Mouse (Mus musculus) intestine, embryonic 14.5 days (tissue): ENCODE measurements around the gene Spag7. TPM values are rescaled to one million over a fixed set of nuclear protein-coding genes. Genes with fewer than 3 reads are reported as not detected.
A peak's percentile ranks its signal among the peaks of the same experiment; 100 is the strongest.

ENCODE experiments used
- ATAC-seq: fragments of 200-750 bp; cut with Nextera tagmentation; replicated peaks from 2 replicates; pipeline ENCODE4 v1.8.0; 2017; ENCODE audit warnings: low read depth, moderate number of reproducible peaks, moderate TSS enrichment, moderate library complexity; ENCODE audit not compliant: low FRiP score, low TSS enrichment
- DNase-seq: peaks from one replicate; pipeline ENCODE4 v3.0.0-alpha.2; 2018; ENCODE audit warnings: low spot score
- H3K27ac ChIP-seq: fragments of 300-500 bp; sonication (generic); 2 replicates; pipeline ENCODE4 v1.5.1; 2014; ENCODE audit warnings: low read depth, mild to moderate bottlenecking, control low read depth
- H3K27me3 ChIP-seq: fragments of 300-500 bp; sonication (generic); replicated peaks from 2 replicates; pipeline ENCODE4 v1.6.1; 2014; ENCODE audit warnings: low read length, control low read depth; ENCODE audit not compliant: control insufficient read depth, insufficient read depth
- H3K36me3 ChIP-seq: fragments of 300-500 bp; sonication (generic); 2 replicates; pipeline ENCODE4 v1.6.1; 2014; ENCODE audit warnings: low read length, control low read depth; ENCODE audit not compliant: control insufficient read depth, insufficient read depth
- H3K4me1 ChIP-seq: fragments of 300-500 bp; sonication (generic); replicated peaks from 2 replicates; pipeline ENCODE4 v1.6.1; 2014; ENCODE audit warnings: low read length, control low read depth, mixed read lengths; ENCODE audit not compliant: control insufficient read depth, insufficient read depth
- H3K4me2 ChIP-seq: fragments of 300-500 bp; sonication (generic); 2 replicates; pipeline ENCODE4 v1.6.1; 2014; ENCODE audit warnings: low read length
- H3K4me3 ChIP-seq: fragments of 300-500 bp; sonication (generic); 2 replicates; pipeline ENCODE4 v1.5.1; 2014; ENCODE audit warnings: low read depth, low read length, control low read depth, mixed read lengths
- H3K9ac ChIP-seq: fragments of 300-500 bp; sonication (generic); 2 replicates; pipeline ENCODE4 v1.6.1; 2014; ENCODE audit warnings: mild to moderate bottlenecking, low read length
- H3K9me3 ChIP-seq: fragments of 300-500 bp; sonication (generic); 2 replicates; pipeline ENCODE4 v1.6.1; 2016; ENCODE audit warnings: low read length, control low read depth; ENCODE audit not compliant: control insufficient read depth
- WGBS: fragments of 180-500 bp; shearing (Covaris S2); extraction: QIAGEN DNeasy Blood & Tissue Kit; methylation state at CpG from one replicate; pipeline ENCODE4 v1.1.7; 2014; 5-methylcytosine and 5-hydroxymethylcytosine counted together
- polyA plus RNA-seq: library from polyadenylated mRNA; unstranded; fragments of >200 nt; fragmentation: Nextera tagmentation; extraction: Ambion mirVana; gene quantifications from 2 replicates; pipeline ENCODE4 v1.2.1, GENCODE M21; 2014

The Spag7 gene
- polyA plus RNA-seq, 1 experiment from 2014 or later, result 140 TPM

- DNase-seq, result no peak
These were observed 12.3 kb downstream of the Spag7 start, which contains the start of gene Eno3 for GRCm38 (mm10) chr11:70656964-70657363. TSS of gene Eno3 (plus strand) at chr11:70657202.

GRCm38 (mm10) chr11:70656456-70656927 is 12.7 kb downstream of the Spag7 start:
- H3K9me3 ChIP-seq, result no peaks in the 10 kb centered on the region
- peak overlapping the region; percentile 100 for H3K4me3 ChIP-seq
- peak overlapping the region; percentile 99 for H3K9ac ChIP-seq
- H3K27me3 ChIP-seq, result no peaks in the 10 kb centered on the region
- peak overlapping the region; percentile 98 for H3K4me2 ChIP-seq
- ATAC-seq, result no peak
- peak; percentile 66 for DNase-seq
- H3K27ac ChIP-seq, result peak overlapping the region; percentile 98
- peaks cover 21% of the 10 kb centered on the region for H3K36me3 ChIP-seq
- H3K4me1 ChIP-seq, result peaks cover 36% of the 10 kb centered on the region
- 8% methylated on average over 16 of the region's 16 CpGs for WGBS

More at GRCm38 (mm10) chr11:70656964-70657363, 12.3 kb downstream of the Spag7 start, which contains the start of gene Eno3:
- peak within 1 kb of the TSS; percentile 98 for H3K27ac ChIP-seq
- peaks cover 18% of the 10 kb centered on the region for H3K36me3 ChIP-seq
- H3K9ac ChIP-seq, result peak within 1 kb of the TSS; percentile 99
- WGBS, result 22% methylated on average over 3 of the region's 3 CpGs
- no peaks in the 10 kb centered on the region for H3K27me3 ChIP-seq
- peak within 1 kb of the TSS; percentile 98 for H3K4me2 ChIP-seq
- no peaks in the 10 kb centered on the region for H3K9me3 ChIP-seq
- H3K4me1 ChIP-seq, result peaks cover 31% of the 10 kb centered on the region
- H3K4me3 ChIP-seq, result peak within 1 kb of the TSS; percentile 100
- no peak for ATAC-seq

GRCm38 (mm10) chr11:70655571-70656455 is 13.4 kb downstream of the Spag7 start:
- H3K27me3 ChIP-seq, result no peaks in the 10 kb centered on the region
- peak overlapping the region; percentile 99 for H3K9ac ChIP-seq
- H3K4me3 ChIP-seq, result peak overlapping the region; percentile 100
- peaks cover 43% of the 10 kb centered on the region for H3K4me1 ChIP-seq
- under 1% methylated on average over 58 of the region's 61 CpGs for WGBS
- H3K27ac ChIP-seq, result peak overlapping the region; percentile 98
- no peaks in the 10 kb centered on the region for H3K9me3 ChIP-seq
- ATAC-seq (peak; percentile 63), DNase-seq (peak; percentile 81)
- H3K4me2 ChIP-seq, result peak overlapping the region; percentile 98
- peaks cover 24% of the 10 kb centered on the region for H3K36me3 ChIP-seq

GRCm38 (mm10) chr11:70654923-70655570 is 14.2 kb downstream of the Spag7 start:
- 0% methylated on average over 48 of the region's 48 CpGs for WGBS
- H3K27me3 ChIP-seq, result no peaks in the 10 kb centered on the region
- peaks cover 31% of the 10 kb centered on the region for H3K36me3 ChIP-seq
- ATAC-seq, result peak; percentile 34
- peak overlapping the region; percentile 100 for H3K4me3 ChIP-seq
- peak overlapping the region; percentile 99 for H3K9ac ChIP-seq
- H3K27ac ChIP-seq, result peak overlapping the region; percentile 98
- H3K4me1 ChIP-seq, result peaks cover 46% of the 10 kb centered on the region
- DNase-seq, result peak; percentile 93
- H3K9me3 ChIP-seq, result no peaks in the 10 kb centered on the region
- peak overlapping the region; percentile 98 for H3K4me2 ChIP-seq

- peak within 1 kb of the TSS; percentile 99 for H3K9ac ChIP-seq
- H3K27ac ChIP-seq, result peak within 1 kb of the TSS; percentile 98
- H3K4me2 ChIP-seq, result peak within 1 kb of the TSS; percentile 98
- peaks cover 38% of the 10 kb centered on the region for H3K36me3 ChIP-seq
- peaks cover 49% of the 10 kb centered on the region for H3K4me1 ChIP-seq
- DNase-seq (peak; percentile 88), ATAC-seq (peak; percentile 33)
- under 1% methylated on average over 59 of the region's 61 CpGs for WGBS
- H3K27me3 ChIP-seq, result no peaks in the 10 kb centered on the region
- no peaks in the 10 kb centered on the region for H3K9me3 ChIP-seq
- H3K4me3 ChIP-seq, result peak within 1 kb of the TSS; percentile 100
These were observed 14.9 kb downstream of the Spag7 start, which contains the start of gene Pfn1 for GRCm38 (mm10) chr11:70654198-70654922. TSS of gene Pfn1 (minus strand) at chr11:70654644.

- ATAC-seq, result peak; percentile 37
- Histone ChIP-seq H3K4me1 (peaks cover 57% of the 10 kb centered on the region), H3K9me3 (no peaks in the 10 kb centered on the region), H3K36me3 (peaks cover 46% of the 10 kb centered on the region), H3K27ac (peak overlapping the region; percentile 98), H3K4me3 (peak overlapping the region; percentile 100), H3K4me2 (peak overlapping the region; percentile 98), H3K27me3 (no peaks in the 10 kb centered on the region), H3K9ac (peak overlapping the region; percentile 99)
- DNase-seq, result peak; percentile 92
- WGBS, result under 1% methylated on average over 54 of the region's 63 CpGs
These were observed 15.6 kb downstream of the Spag7 start for GRCm38 (mm10) chr11:70653345-70654197.

GRCm38 (mm10) chr11:70652884-70653344 is 16.3 kb downstream of the Spag7 start:
- Histone ChIP-seq H3K9ac (peak overlapping the region; percentile 99), H3K9me3 (no peaks in the 10 kb centered on the region), H3K4me2 (peak overlapping the region; percentile 98), H3K36me3 (peaks cover 50% of the 10 kb centered on the region), H3K4me1 (peaks cover 60% of the 10 kb centered on the region), H3K27ac (peak overlapping the region; percentile 98), H3K27me3 (no peaks in the 10 kb centered on the region), H3K4me3 (peak overlapping the region; percentile 100)
- 50% methylated on average over 6 of the region's 6 CpGs for WGBS
- DNase-seq (no peak), ATAC-seq (no peak)
